Mouse (Mus musculus) cerebral cortex, adult 2 months (tissue): Measurements from ENCODE around the gene Cdk13.

ENCODE experiments used
- WGBS: fragments of 180-500 bp; shearing (Covaris S2); methylation state at CpG from one replicate; pipeline ENCODE4 v1.1.7; 2018; 5-methylcytosine and 5-hydroxymethylcytosine counted together

The Cdk13 gene

DNA sequence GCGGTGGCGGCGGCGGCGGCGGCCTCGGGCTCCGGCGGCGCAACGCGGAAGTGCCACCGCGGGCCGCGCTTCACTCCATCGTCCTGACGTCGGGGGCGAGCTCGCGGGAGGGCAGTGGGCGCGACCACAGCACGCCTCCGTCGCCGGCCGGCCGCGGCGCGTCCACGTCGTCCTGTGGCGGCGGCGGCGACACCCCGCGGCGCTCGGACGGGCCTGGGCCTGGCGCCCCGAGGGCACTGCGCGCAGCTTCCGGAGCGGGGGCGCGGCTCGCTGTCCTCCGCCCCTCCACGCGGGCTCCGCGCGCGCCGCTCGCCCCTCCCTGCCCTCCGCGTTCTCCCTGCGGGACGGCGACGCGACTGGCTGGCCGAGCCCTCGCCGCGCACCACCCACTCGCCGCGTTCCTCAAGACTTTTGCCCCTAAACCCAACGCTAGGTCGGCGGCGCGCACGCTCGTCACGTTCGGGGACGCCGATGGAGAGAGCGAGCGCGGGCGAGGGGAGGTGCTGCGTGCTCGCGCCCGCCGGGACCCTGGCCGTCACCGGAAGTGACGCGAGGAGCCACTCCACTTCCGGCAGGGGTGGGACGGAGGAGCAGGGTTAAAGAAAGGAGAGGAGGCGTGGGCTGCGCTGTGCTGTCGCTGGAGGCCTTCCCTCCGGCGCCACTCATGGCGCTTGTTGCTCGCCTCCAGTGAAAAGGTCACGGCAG, at the start of gene Cdk13:
Cdk13 (minus strand) TSS at position 189 of the 705 bp plus-strand sequence.
- WGBS = under 1% methylated on average over 86 of the region's 110 CpGs

DNA sequence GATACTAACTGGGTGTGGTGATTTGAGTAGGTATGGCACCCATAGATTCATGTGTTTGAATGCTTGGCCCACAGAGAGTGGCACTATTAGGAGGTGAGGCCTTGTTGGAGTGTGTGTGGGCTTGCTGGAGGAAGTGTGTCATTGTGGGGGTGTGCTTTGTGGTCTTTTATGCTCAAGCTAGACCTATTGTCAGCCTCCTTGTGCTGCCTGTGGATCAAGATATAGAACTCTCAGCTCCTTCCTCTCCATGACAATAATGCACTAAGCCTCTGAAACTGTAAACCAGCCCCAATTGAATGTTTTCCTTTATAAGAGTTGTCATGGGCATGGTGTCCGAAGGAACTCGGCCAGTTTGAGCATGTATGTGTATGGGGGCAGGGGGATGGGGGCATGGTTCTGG, 38.4 kb upstream of the Cdk13 start:
- 86% methylated on average over 2 of the region's 2 CpGs for WGBS

DNA sequence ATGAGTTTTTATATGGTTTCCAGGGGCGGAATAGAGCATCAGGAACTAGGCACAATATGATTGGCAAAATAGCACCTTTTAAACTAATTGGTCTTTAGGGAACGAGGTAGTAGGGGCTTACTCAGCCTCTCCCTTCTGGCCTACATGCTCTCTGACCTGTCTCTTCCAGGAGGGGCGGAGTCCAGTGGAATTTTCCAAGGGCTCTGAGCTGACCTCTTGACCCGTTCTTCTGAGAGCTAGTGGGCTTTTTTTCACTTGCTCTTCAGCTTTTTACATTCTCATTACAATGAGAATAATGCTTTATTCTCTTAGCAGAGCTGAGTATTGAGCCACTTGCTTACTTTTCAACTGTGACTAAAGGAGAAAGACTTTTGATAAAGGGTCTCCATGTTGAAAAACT, 37.9 kb upstream of the Cdk13 start:
- 64% methylated on average over 4 of the region's 4 CpGs for WGBS

DNA sequence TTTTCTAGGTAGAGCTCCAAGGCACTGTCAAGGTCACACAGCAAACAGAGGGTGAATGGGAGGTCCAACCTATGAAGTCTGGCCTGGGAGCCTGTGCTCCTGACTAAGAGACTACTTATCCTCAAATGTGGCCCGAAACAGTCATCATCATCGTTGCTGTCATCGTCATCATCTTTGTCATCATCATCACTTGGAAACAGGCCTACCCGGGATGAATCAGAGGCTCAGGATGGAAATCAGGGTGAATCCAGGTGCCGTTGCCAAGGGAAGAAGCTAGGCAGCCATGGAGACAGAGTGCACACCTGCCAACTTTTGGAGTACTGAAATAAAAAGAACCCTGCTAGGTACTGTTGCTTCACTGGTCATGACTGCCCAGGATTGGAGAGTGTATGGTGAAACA, 34.2 kb upstream of the Cdk13 start:
- 41% methylated on average over 5 of the region's 5 CpGs for WGBS

DNA sequence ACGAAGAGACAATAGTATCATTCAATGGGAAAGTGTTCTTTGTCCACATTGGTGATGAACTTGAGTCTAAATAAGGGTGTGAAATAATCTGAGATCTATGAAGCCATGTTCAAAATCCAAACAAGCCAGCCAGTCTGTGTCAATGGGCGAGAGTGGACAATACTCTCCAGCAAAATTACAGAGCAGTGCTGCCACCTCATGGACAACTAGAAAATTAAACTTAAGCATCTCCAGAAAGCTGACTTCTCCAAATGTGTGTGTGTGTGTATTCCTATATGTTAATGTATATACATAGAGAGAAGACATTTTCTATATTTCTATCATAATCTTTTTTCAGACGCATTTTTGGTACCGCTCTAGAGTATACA, 33.6 kb upstream of the Cdk13 start:
- 28% methylated on average over 4 of the region's 4 CpGs for WGBS

DNA sequence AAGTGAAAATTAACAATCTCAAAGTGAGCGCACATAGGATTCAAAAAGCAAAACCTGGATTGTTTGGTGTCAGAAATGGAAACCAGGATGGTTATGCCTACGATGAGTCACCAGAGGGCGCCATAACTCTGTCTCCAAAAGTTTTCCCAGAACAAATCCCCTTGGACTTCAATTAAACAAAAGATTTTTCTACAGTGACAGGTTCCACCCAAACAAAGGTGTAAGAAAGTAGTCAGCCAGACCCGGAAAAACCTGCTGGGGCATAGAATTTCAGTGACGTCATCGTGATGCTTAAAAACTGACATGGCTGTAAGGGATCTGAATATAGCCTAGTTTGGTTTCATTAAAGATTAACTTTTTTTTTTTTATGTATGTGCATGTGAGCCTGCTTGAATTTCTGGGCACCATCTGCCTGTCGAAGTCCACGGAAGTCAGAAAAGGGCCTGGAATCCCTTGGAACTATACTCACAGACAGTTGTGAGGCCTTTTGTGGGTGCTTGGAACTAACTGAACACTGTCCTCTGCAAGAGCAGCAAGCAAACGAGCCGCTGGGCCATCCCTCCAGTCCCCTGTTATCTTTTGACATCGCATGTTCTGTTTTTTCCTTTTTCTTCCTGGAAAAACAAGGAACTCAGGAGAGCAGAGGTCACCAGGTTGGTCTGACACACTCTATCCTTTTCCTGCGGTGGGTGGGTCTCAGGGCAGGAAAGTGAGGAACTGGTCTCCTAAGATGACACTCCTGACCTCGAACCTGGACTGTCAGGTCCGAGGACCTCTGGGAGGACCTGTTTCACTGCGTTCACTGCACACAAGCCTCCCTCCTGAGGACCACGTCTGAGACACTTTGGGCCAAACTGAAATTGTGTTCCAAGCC, 33.0 kb upstream of the Cdk13 start:
- 32% methylated on average over 16 of the region's 16 CpGs for WGBS

DNA sequence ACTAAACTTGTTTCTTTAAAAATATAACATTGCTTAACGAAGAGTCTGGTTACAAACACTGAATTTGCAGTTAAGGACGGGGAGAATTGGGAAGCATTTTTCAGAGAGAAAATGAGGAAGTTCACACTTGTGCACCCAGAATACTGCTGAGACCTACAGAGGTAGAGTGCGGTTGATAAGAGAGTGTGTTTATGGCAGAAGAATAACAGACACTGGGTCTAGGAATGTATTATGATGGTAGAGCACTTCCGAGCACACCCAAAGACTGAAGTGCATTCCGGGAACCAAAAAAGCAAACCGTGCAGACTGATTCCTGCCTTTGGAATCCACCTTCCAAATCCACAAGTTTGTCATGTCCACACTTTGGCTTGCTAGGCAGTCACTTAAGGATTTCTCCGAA, 31.9 kb upstream of the Cdk13 start:
- WGBS = 81% methylated on average over 7 of the region's 7 CpGs

DNA sequence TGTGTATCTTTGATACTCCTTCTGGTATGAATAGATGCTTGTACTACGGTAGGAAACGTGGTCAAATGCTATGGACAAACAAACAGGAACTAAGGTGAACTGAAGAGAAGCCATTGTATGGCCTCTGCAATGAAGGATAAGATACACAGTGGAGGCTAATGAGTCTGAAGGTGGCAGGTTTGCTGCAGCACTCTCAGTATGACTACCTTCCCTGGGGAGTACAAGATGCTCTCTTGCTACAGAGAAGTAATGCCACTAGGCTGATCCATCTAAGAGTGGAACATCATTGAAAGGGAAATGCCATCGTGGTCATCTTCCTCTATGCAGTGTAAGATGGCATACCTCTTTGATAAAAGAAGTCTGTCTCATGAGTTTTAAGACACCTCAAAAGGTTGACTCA, 28.0 kb upstream of the Cdk13 start:
- 76% methylated on average over 3 of the region's 3 CpGs for WGBS

DNA sequence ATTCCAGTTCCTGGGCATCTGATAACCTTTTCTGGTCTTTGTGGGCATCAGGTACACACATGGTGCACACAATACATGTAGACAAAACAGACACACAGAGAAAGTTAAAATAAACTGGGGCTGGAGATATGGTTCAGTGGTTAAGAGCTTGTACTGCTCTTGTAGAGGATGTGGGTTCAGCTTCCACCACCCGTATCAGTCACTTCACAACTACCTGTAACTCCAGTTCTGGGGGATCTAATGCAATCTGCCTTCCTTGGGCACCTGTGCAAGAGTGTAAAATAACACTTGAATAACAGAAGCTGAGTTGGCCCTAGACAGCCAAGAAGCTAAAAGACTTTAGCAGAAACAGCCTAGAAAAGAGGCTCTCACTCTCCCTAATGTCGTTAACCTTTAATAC, 12.3 kb upstream of the Cdk13 start:
- WGBS = 89% methylated on average over 2 of the region's 2 CpGs

DNA sequence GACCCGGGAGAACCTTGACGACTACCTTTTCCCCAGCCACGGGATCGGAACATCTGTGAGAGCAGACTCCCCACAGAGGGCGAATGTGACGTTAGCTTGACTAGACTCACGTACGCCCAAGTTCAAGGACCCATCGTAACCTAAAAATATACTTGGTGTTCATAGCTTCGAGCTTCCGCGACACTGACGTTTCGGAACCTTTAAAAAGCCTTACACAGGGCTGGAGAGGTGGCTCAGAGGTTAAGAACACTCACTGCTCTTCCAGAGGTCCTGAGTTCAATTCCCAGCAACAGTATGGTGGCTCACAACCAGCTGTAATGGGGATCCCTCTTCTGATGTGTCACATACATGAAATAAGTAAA, 698 bp upstream of the Cdk13 start:
- under 1% methylated on average over 14 of the region's 14 CpGs for WGBS

DNA sequence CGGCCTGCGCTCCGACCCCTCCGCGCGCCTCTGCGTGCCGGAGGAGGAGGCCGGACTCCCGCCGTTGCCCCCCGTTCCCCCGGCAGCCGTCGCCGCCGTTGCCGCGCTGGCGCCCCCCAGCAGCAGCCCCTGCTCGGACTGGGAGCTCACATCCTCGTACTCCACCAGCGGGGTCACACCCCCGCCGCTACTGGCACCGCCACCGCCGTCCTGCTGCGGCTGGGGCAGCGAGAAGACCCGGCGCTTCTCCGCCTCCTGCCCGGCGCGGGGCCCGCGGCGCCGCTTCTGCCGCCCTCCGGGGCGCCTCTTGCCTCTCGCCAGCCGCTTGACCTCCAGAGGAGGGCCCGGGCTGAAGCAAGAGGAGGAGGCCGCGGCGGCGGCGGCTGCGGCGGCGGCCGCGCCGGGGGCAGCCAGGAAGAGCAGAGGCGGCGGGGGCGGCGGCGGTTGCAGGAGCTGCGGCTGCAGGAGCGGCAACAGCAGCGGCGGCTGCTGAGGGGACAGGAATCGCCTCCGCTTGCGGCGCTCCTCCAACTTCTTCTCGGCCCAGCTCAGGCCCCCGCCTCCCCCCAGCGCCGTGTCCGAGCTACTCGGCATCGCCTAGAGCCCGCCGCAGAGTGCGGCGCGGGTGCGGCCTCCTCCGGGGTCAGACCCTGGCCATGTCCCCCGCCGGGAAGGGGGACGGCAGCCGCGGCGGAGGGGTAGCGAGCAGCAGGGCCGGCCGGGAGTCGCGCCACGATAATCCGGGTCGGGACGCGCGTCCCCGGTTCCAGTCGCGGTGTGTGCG, 647 bp downstream of the Cdk13 start:
- 1% methylated on average over 94 of the region's 105 CpGs for WGBS

DNA sequence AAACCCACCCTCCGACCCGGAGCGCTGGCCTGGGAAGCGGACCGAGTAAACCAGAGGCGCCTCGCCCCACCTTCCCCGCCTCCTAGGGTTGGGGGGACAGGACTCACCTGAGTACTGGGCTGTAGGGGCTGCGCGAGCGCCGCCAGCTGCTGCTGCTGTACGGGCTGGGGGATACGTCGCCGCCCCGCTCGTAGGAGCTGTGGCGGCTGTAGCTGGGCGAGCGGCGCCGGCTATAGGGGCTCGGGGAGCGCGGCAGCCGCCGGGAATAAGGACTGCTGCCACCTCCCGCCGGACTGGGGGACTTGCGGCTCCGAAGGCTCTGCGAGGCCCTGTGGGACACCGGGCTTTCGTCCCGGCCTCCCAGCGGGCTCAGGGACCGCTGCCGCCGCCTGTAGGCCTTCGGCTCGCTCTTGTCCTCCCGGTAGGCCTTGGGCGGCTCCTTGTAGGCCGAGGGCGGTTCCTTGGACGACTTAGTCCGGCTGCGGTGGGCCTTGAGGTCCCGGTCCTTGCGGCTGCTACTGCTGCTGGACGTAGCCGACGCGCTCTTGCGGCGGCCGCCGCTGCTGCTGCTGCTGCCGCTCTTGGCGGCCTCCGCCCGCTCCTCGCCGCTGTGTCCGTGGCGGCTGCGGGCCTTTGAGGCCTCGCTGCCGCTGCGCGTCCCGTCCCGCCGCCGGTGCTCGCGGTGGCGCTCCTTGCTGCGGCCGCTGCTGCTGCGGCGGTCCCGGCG, 1.4 kb downstream of the Cdk13 start:
- WGBS = under 1% methylated on average over 85 of the region's 85 CpGs

DNA sequence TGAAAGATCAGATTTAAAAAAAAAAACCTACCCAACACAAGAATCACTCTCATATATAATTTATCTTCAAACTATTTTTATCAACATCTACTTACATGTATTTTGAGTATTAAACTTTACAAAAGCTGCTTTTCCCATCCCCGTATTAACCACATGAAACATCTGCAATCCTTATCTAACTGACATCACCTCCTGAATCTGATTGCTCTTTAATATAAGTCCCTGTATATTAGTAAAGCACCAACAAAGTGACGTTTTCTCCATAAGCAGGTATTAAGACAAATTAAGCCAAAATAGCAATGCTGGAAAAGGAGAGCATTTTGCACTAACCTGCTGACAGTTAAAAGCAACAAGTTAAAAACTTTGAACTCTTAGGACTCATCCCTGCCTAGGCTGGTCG, 2.0 kb downstream of the Cdk13 start:
- WGBS = 0% methylated on average over 3 of the region's 3 CpGs

DNA sequence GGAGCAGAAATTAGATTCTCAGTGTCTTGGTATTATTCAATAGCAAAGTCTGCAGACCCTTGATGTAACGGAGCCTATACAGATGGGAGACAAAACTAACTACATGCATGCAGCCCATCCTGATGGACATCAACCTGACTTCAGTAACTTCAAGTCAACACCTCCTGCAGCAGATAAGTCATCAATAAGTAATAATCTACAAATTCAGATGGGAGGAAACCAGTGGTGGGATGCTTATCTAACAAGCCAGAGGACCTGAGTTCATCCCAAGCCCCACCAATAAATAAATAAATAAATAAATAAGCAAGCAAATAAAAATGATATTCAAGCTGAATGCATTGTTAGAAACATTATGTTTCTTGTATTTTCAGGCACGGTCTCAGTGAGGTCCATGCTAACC, 5.2 kb downstream of the Cdk13 start:
- 63% methylated on average over 2 of the region's 2 CpGs for WGBS

DNA sequence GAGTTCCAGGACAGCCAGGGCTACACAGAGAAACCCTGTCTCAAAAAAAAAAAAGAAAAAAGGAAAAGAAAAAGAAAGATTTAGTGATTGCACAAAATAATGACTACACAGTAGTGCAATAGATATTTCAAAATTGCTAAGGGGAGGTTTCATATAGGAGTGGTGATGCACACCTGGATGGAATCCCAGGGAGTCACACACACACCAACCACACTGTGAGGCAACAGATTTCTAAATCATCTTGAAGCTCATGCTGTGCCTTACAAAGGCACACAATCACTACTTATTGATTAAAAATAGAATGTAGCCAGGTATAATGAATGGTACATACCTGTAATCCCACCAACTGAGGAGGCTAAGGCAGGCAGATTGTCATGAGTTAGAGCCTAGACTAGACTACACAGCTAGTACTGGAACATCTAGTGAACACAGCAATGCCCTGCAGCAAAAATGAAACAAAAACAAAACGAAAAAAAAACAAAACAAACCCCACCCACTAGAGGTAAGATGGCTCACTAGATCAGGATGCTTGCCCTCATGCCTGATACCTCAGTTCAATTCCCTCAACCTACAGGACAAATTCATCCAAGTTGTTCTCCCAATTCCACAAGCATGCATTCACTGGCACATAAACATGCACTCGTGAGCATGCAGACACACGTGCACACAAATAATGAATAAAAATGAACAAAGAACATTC, 9.0 kb downstream of the Cdk13 start:
- WGBS = 69% methylated on average over 3 of the region's 3 CpGs

DNA sequence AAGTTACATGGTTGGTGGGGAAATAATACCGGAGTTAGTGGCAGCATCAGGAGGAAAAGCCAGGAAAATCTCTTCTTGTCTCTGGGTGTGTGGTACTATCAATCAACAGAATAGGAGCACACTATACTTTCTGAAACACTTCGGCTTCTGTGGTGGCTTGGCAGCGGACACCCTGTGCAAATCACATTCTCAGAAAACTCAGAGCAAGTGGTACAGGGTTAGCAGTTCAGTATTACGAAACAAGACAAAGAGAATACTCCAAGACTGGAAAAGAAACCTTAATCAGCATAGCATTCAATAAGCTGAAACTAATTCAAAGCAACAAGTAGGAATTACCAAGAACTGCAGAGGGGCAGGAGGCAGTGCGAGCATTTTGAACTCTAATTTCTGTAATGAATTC, 21.3 kb downstream of the Cdk13 start:
- 60% methylated on average over 5 of the region's 5 CpGs for WGBS

DNA sequence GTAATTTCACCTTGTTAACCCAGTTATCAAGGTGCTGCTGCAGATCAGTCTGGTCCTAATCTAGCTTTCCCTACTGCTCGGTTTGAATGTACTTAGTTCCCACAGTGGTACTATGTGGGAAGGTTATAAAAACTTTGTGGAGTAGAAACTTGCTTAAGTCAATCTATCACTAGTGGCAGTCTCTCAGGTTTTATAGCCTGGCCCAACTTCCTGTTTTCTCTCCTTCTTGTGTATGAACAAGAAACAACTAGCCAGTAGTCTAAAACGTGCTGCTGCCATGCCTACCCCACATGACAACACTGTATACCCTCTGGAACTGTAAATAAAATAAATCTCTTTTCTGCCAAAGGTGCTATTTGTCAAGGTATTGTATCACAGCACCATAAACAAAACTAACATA, 25.0 kb downstream of the Cdk13 start:
- whole genome bisulfite sequencing = 77% methylated on average over 2 of the region's 2 CpGs

DNA sequence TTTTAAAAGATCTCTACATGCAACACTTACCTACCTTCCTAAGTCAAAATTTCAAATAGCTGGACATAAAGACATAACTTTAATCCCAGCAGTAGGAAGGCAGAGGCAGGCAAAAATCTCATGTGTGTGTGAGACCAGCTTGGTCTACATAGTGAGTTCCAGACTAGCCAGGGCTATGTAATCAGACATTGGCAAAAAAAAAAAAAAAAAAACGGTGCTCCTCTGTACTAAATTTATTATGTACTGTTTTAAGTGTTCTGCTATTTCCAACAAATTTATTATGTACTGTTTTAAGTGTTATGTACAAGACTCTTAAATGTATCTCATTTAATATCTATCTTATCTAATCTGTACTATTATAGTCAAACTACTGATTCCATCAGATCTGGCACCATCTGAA, 28.6 kb downstream of the Cdk13 start:
- WGBS = 70% methylated on average over 1 of the region's 1 CpGs

DNA sequence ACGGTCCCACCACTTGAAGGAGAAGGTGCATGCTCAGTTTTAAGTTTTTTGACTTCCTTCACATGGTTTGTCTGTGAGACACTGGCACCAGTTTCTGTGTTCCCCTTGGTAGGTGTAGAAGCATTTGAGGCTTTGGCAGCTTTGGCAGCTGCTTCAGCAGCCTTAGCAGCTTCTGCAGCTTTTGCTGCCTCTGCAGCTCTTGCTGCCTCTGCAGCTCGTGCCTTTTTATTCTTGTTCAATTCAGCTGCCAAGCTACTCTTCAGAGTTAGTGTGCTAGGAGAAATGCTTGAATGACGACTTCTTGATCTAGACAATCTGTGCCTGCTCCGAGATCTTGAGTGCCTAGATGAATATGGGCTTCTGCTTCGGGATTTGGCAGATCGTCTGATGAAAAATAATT, 32.3 kb downstream of the Cdk13 start:
- WGBS = 25% methylated on average over 6 of the region's 6 CpGs

DNA sequence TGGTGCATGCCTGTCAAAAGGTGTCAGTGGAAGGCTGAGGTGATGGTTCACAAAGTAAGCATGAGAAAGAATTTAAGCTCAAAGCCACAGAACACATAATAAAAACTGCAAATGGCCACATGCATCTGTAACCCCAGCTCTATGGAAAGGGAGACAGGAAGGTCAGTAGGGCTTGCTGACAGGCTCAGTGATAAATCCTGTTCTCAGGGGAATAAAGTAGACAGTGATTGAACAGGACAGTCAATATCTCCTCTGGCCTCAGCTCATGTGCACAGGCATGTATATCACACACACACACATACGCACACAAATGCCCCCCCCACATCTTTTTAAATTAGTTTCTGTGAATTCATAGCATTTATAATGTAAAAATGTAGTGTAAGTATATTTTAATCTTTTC, 42.5 kb downstream of the Cdk13 start:
- WGBS = 97% methylated on average over 1 of the region's 1 CpGs

DNA sequence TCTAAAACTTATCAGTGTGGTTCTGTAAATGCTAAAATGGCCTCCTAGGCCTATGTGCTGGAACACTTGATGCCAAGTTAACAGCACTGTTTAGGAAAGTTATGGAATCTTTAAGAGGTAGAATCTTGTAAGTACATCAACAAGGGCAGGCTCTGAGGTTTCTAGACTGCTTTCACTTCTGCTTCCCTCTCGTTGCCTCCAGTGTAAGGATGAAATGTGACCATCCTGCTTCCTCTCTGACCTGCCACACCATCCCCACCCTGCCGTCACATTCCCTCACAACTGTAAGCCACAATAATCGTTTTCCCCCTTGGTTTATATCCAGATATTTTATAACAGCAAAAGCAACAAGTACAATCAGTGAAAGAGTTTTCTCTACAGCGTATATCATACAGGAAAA, 49.9 kb downstream of the Cdk13 start:
- 74% methylated on average over 4 of the region's 4 CpGs for WGBS
